Mouse (Mus musculus): ENCODE measurements around the gene Ttc39d. TPM values are rescaled to one million over a fixed set of nuclear protein-coding genes. Genes with fewer than 3 reads are reported as not detected.

The Ttc39d gene
- total and polyA plus RNA-seq, 3 experiments, result 0.13 TPM; not detected in 2

- Histone ChIP-seq H3K9ac (ENCODE audit: insufficient read depth, low read depth) (no peak overlapping the region), H3K36me3 (replicated peaks in 1 of 2; ENCODE audit: control insufficient read depth in 1 of 2, insufficient read depth in 1 of 2, low read length in 1 of 2) (peaks cover 8 to 47% of the 10 kb centered on the region in 2 experiments), H3K4me1 (ENCODE audit: control insufficient read depth in 1 of 2, insufficient read depth in 2 of 2) (peaks cover 2 to 70% of the 10 kb centered on the region in 2 experiments; a peak in 3 of 4 replicates), H3K27ac (ENCODE audit: insufficient read depth, low read depth) (no peak overlapping the region), H3K9me3 (replicated peaks; ENCODE audit: low read length) (no peaks in the 10 kb centered on the region), H3K27me3 (replicated peaks) (no peaks in the 10 kb centered on the region), H3K4me3 (replicated peaks in 1 of 3; ENCODE audit: low read depth in 2 of 3, low read length in 2 of 3, poor library complexity in 1 of 3) (no peak overlapping the region), H3K4me2 (ENCODE audit: insufficient read depth, low read depth, poor library complexity, severe bottlenecking) (no peak overlapping the region), H3K79me2 (replicated peaks; ENCODE audit: control insufficient read depth, extremely low read depth, insufficient read depth, poor library complexity, severe bottlenecking) (no peaks in the 10 kb centered on the region)
- dilution Hi-C loops (cut with MboI; ENCODE audit: extremely low pct_ligation_motif_present, extremely low pct_unique_long_range_greater_than_20kb, low sequenced_read_pairs), result no loop called here
- TF ChIP-seq MAZ (IDR thresholded peaks at IDR 0.05; ENCODE audit: low read depth, low read length) (no peak), KAT2A (IDR thresholded peaks at IDR 0.05; ENCODE audit: insufficient replicate concordance, low read length) (no peak), ZC3H11A (IDR thresholded peaks at IDR 0.05; ENCODE audit: low read depth, low read length) (no peak), MAFK (IDR thresholded peaks at IDR 0.05; ENCODE audit: insufficient replicate concordance, low read length) (no peak), USF2 (conservative IDR thresholded peaks at IDR 0.05; ENCODE audit: low read depth, low read length) (no peak), JUND (conservative IDR thresholded peaks at IDR 0.05; ENCODE audit: low read depth, low read length) (no peak), CHD1 (IDR thresholded peaks at IDR 0.05; ENCODE audit: low read depth, low read length) (no peak), SMC3 (IDR thresholded peaks at IDR 0.05; ENCODE audit: low read depth, low read length) (no peak), MAX (IDR thresholded peaks at IDR 0.05; ENCODE audit: low read length) (no peak), UBTF (IDR thresholded peaks at IDR 0.05; ENCODE audit: low read depth, low read length) (no peak), USF1 (IDR thresholded peaks at IDR 0.05; ENCODE audit: low read depth, low read length) (no peak), CHD2 (IDR thresholded peaks at IDR 0.05; ENCODE audit: low read length) (no peak)
- DNase-seq (ENCODE audit: extremely low read depth), result no peak
- in situ Hi-C loops (cut with MboI; ENCODE audit: low pct_ligation_motif_present, low pct_unique_long_range_greater_than_20kb, low sequenced_read_pairs), result no loop called here
Observed at GRCm38 (mm10) chr17:80233844-80234243, 26.6 kb downstream of the Ttc39d start.

GRCm38 (mm10) chr17:80234376-80234775 is 27.1 kb downstream of the Ttc39d start:
- no peaks in the 10 kb centered on the region for H3K79me2 ChIP-seq (replicated peaks; ENCODE audit: control insufficient read depth, extremely low read depth, insufficient read depth, poor library complexity, severe bottlenecking)
- no peak overlapping the region for H3K4me2 ChIP-seq (ENCODE audit: insufficient read depth, low read depth, poor library complexity, severe bottlenecking)
- dilution Hi-C loops (cut with MboI; ENCODE audit: extremely low pct_ligation_motif_present, extremely low pct_unique_long_range_greater_than_20kb, low sequenced_read_pairs) (no loop called here), in situ Hi-C loops (cut with MboI; ENCODE audit: low pct_ligation_motif_present, low pct_unique_long_range_greater_than_20kb, low sequenced_read_pairs) (no loop called here)
- no peak overlapping the region for H3K9ac ChIP-seq (ENCODE audit: insufficient read depth, low read depth)
- no peak overlapping the region for H3K27ac ChIP-seq (ENCODE audit: insufficient read depth, low read depth)
- no peak for DNase-seq (ENCODE audit: extremely low read depth)
- no peak for TF ChIP-seq CHD1 (IDR thresholded peaks at IDR 0.05; ENCODE audit: low read depth, low read length)
- TF ChIP-seq MAZ (IDR thresholded peaks at IDR 0.05; ENCODE audit: low read depth, low read length), result no peak
- TF ChIP-seq MAFK (IDR thresholded peaks at IDR 0.05; ENCODE audit: insufficient replicate concordance, low read length), result no peak
- TF ChIP-seq SIN3A (IDR thresholded peaks at IDR 0.05; ENCODE audit: low read length), result no peak
- no peak for TF ChIP-seq SMC3 (IDR thresholded peaks at IDR 0.05; ENCODE audit: low read depth, low read length)
- no peak for TF ChIP-seq KAT2A (IDR thresholded peaks at IDR 0.05; ENCODE audit: insufficient replicate concordance, low read length)
- TF ChIP-seq MEF2A (IDR thresholded peaks at IDR 0.05; ENCODE audit: borderline replicate concordance, low read depth, low read length), result no peak
- TF ChIP-seq CHD2 (IDR thresholded peaks at IDR 0.05; ENCODE audit: low read length), result no peak
- TF ChIP-seq ZNF384 (IDR thresholded peaks at IDR 0.05; ENCODE audit: low read depth, low read length), result no peak
- TF ChIP-seq RAD21 (IDR thresholded peaks at IDR 0.05; ENCODE audit: low read depth, low read length), result no peak
- TF ChIP-seq USF2 (conservative IDR thresholded peaks at IDR 0.05; ENCODE audit: low read depth, low read length), result no peak
- TF ChIP-seq USF1 (IDR thresholded peaks at IDR 0.05; ENCODE audit: low read depth, low read length), result no peak
- no peak for TF ChIP-seq ELF1 (IDR thresholded peaks at IDR 0.05; ENCODE audit: low read depth, low read length)
- TF ChIP-seq NRF1 (IDR thresholded peaks at IDR 0.05; ENCODE audit: low read depth, low read length), result no peak
- TF ChIP-seq TBP (conservative IDR thresholded peaks at IDR 0.05; ENCODE audit: low read depth, low read length), result no peak
- no peak for TF ChIP-seq ETS1 (conservative IDR thresholded peaks at IDR 0.05; ENCODE audit: low read depth, low read length)
- H3K27me3 ChIP-seq (replicated peaks), result no peaks in the 10 kb centered on the region
- H3K36me3 ChIP-seq (replicated peaks in 1 of 2; ENCODE audit: control insufficient read depth in 1 of 2, insufficient read depth in 1 of 2, low read length in 1 of 2), result peaks cover 12 to 47% of the 10 kb centered on the region in 2 experiments
- H3K4me1 ChIP-seq (ENCODE audit: control insufficient read depth in 1 of 2, insufficient read depth in 2 of 2), result peaks cover 2 to 65% of the 10 kb centered on the region in 2 experiments; a peak in 3 of 4 replicates
- H3K4me3 ChIP-seq (replicated peaks in 1 of 3; ENCODE audit: low read depth in 2 of 3, low read length in 2 of 3, poor library complexity in 1 of 3), result no peak overlapping the region
- no peaks in the 10 kb centered on the region for H3K9me3 ChIP-seq (replicated peaks; ENCODE audit: low read length)

Measured in CH12.LX (cell line).